Mouse (Mus musculus) activated CD4-positive, CD25-positive, alpha-beta regulatory T cell, adult 4 months (primary cell): ENCODE data around the gene Osbpl11. TPM values are rescaled to one million over a fixed set of nuclear protein-coding genes. Genes with fewer than 3 reads are reported as not detected.
A peak's percentile ranks its signal among the peaks of the same experiment; 100 is the strongest.
"Not testable (repeated sequence)": the region's sequence is repeated elsewhere in the genome, so short reads cannot be mapped to it uniquely, and the experiment has no call there.

Experiments
- ATAC-seq: one replicate; pipeline ENCODE4 v1.8.0; 2017
- polyA plus RNA-seq, 2 experiments: library from polyadenylated mRNA; unstranded; fragments of 100-300 nt; shearing (Covaris generic); gene quantifications; one replicate each; pipeline ENCODE4 v1.2.1; 2017

The Osbpl11 gene
- polyA plus RNA-seq, 2 experiments from 2014 or later: 5.7 to 7.5 TPM

DNA sequence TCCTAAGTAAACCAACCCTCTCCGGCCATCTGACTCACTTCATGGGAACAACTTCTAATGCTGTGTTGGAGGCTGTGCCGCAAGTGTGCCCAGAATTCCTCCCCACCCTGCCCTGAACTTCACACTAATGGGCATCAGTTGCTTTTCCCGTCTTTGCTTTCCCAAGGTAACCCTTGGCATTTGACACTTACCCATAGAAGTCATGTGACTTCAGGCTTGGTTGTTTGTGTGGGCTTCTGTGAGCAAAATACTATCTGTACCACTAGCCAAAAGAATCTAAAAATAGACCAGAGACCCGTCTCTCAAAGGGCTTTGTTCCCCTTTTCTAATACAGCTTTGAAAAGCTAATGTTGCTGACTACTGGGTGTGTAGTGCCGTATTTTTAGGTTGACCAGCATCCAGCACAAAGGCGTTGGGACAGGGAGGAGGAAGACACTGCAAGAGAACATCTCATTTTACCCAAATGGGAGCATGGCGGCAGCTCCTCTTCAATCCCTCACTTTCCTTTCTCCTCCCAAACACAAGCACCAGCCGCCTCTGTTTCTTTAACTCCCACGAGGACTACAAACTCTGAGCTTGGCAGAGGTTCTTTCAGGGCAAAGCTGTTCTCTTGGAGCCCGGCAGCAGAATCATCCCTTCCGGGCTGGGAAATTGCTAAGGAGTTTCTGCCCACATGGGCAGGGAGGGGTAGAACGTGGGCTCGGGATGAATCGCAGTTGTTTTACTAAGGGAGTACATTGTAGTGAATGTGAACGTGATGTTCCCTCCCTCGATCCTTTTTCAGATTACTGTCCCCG is 6.4 kb upstream of the Osbpl11 start:
- ATAC-seq: no peak

DNA sequence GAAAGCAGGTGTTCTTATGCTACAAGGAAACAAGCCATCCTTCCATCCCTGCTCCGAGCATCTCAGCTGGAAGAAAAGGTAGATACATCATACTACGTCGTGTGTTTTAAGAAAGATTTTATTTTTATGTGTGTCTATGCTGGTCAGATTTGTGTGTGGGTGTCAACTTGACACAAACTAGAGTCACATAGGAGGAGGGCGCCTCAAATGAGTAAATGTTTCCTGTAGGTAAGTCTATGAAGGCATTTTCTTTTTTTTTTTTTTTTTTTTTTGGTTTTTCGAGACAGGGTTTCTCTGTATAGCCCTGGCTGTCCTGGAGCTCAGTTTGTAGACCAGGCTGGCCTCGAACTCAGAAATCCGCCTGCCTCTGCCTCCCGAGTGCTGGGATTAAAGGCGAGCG is 5.6 kb upstream of the Osbpl11 start:
- ATAC-seq: not testable (repeated sequence)

GRCm38 (mm10) chr16:33179911-33180310 is 5.0 kb upstream of the Osbpl11 start:
- no peak for ATAC-seq

GRCm38 (mm10) chr16:33180793-33181192 is 4.1 kb upstream of the Osbpl11 start:
- ATAC-seq: no peak

- peak; percentile 50 for ATAC-seq
Observed at GRCm38 (mm10) chr16:33185261-33186046, 583 bp downstream of the Osbpl11 start.

- ATAC-seq: no peak
Observed at GRCm38 (mm10) chr16:33186134-33186533, 1.3 kb downstream of the Osbpl11 start.

- ATAC-seq: no peak
Observed at GRCm38 (mm10) chr16:33188076-33188475, 3.2 kb downstream of the Osbpl11 start.

- ATAC-seq: no peak
Observed at GRCm38 (mm10) chr16:33191671-33192091, 6.8 kb downstream of the Osbpl11 start.

GRCm38 (mm10) chr16:33192280-33192679 is 7.4 kb downstream of the Osbpl11 start:
- no peak for ATAC-seq

GRCm38 (mm10) chr16:33193649-33194048 is 8.8 kb downstream of the Osbpl11 start:
- ATAC-seq: peak; percentile 77

- ATAC-seq: peak; percentile 71
Observed at GRCm38 (mm10) chr16:33195686-33196313, 10.9 kb downstream of the Osbpl11 start.

- ATAC-seq: no peak
Observed at GRCm38 (mm10) chr16:33196578-33196977, 11.7 kb downstream of the Osbpl11 start.

DNA sequence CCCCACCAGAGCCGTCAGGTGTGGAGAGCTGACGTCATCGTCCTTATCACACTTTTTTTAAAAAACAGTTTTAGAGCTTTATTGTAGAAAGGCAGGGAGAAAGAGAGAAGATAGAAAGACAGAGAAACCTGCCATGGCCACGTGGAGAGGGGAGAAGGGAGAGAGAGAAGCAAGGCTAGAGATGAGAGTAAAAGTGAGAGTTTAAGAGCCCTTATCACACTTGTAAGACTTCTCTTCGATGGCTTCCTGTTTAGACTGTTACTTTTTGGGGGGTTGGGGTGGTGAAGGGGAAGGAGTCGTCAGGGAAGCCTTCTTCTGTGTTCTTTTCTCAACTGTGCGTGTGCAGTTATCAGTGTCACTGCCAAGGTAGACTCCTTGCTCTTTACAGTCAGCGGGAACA is 15.7 kb downstream of the Osbpl11 start:
- ATAC-seq: no peak

DNA sequence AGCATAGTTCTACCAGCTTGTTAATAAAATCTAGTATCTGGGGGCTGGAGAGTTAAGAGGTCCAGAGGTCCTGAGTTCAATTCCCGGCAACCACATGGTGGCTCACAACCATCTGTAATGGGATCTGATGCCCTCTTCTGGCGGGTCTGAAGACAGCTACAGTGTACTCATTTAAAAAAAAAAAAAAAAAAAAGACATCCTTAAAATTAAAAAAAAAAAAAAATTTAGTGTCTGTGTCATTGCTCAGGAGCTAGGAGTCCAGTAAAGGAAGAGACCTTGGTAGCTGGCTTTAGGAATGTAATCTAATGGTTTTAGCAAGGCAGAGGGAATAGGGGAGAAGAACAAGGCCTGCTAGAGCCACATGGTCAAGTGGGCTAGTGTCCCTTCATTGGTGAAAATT is 25.9 kb downstream of the Osbpl11 start:
- no peak for ATAC-seq

DNA sequence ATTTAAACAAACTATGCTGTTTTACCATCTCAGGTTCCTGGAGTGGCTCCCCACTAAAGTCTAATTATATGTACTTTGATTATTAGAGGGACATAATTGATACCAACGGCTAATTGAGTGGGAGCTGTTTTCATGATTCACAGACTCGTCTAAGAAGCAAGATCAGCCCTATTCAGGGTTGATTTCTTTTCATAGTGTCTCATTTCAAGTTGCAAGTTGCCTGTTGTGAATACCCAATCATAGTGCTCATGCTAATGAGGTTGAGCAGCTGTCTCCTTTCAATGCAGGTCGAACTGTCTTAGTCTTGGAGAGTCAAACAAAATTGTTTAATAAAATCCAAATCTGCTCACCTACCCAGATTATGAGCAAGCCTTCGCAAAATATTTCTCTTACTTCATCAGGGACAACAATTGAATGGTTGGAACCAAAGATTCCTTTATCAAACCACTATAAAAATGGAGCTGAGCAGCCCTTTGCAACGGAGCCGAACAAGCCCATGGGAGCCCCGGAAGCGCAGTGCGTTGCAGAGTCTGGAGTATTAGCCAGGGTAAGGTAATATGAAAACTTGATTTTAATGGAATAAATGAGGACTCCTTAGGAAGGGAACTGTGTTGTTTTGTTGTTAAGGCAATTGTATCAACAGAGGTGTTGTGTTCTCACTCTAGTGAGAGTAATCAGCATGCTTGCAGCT is 31.6 kb downstream of the Osbpl11 start:
- no peak for ATAC-seq

DNA sequence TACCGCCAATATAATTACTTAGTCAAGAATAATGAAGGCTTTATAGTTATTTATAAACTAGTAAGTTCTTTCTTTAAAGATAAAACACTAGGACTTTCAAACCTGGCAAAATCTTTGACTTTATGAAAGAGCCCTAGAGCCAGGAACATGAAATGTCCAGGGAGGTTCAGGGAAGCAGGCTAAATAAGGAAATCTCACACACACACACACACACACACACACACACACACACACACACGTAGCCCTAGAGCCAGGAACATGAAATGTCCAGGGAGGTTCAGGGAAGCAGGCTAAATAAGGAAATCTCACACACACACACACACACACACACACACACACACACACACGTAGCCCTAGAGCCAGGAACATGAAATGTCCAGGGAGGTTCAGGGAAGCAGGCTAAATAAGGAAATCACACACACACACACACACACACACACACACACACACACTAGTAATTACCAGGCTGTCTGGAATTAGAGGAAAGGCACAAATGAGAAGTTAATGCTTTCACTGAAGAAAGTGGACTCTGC is 32.7 kb downstream of the Osbpl11 start:
- ATAC-seq: not testable (repeated sequence)

GRCm38 (mm10) chr16:33222482-33222881 is 37.6 kb downstream of the Osbpl11 start:
- no peak for ATAC-seq

GRCm38 (mm10) chr16:33224381-33224780 is 39.5 kb downstream of the Osbpl11 start:
- no peak for ATAC-seq

DNA sequence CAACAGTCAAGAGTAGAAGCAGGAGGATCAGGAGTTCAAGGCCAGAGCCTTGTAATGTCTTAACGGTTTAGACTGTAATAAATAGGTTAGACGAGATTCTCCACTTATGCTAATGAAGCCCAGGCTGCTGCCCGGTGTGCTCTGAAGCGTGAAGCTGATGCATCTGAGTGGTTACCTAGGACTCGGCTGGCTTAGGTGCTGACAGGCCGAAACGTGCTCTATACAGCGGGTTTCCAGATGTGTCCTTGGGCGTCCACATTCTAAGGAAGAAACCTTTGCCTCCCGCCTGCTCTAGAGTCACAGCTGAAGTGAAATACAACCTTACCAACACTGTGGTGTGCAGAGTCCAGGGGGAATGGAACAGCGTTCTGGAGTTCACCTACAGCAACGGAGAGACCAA is 49.3 kb downstream of the Osbpl11 start:
- no peak for ATAC-seq

GRCm38 (mm10) chr16:33236151-33236550 is 51.3 kb downstream of the Osbpl11 start:
- ATAC-seq: no peak

- no peak for ATAC-seq
Observed at GRCm38 (mm10) chr16:33239305-33239704, 54.4 kb downstream of the Osbpl11 start.

- no peak for ATAC-seq
Observed at GRCm38 (mm10) chr16:33242046-33242445, 57.2 kb downstream of the Osbpl11 start.
